Mouse (Mus musculus) olfactory bulb, adult 2 months (tissue): ENCODE measurements around the gene Anks1.
"Not testable (repeated sequence)": the region's sequence is repeated elsewhere in the genome, so short reads cannot be mapped to it uniquely, and the experiment has no call there.

Experiments
- CTCF ChIP-seq: fragments of 200-500 bp; IDR thresholded peaks from 2 replicates; pipeline ENCODE4 v1.5.1; 2012; ENCODE audit warnings: low read depth, mild to moderate bottlenecking, low read length, moderate library complexity; ENCODE audit not compliant: insufficient read depth
- POLR2A ChIP-seq: fragments of 200-500 bp; IDR thresholded peaks from 2 replicates; pipeline ENCODE4 v1.6.1; 2012; ENCODE audit warnings: mild to moderate bottlenecking, low read depth, low read length, moderate library complexity; ENCODE audit not compliant: insufficient read depth

DNA sequence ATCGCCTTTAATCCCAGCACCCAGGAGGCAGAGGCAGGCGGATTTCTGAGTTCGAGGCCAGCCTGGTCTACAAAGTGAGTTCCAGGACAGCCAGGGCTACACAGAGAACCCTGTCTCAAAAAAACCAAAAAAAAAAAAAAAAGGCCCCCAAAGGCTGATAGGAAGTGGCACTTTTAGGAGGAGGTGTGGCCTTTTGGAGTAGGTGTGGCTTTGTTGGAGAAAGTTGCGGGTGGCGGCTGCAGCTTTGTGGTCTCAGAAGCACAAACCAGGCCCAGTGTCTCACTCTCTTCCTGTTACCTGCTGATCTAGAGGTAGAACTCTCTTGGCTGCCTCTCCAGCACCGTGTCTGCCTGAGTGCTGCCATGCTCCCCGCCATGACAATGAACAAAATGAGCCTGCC lies 54.0 kb downstream of the Anks1 start:
- TF ChIP-seq POLR2A, CTCF: not testable (repeated sequence)
